Mouse (Mus musculus): Measurements from ENCODE around the gene Hnrnpa3. TPM values are rescaled to one million over a fixed set of nuclear protein-coding genes. Genes with fewer than 3 reads are reported as not detected.
A peak's percentile ranks its signal among the peaks of the same experiment; 100 is the strongest.
"Not testable (repeated sequence)": the region's sequence is repeated elsewhere in the genome, so short reads cannot be mapped to it uniquely, and the experiment has no call there.

The Hnrnpa3 gene
- 100 to 1,000 TPM; 319 to 330 TPM for total RNA-seq (2021)

DNA sequence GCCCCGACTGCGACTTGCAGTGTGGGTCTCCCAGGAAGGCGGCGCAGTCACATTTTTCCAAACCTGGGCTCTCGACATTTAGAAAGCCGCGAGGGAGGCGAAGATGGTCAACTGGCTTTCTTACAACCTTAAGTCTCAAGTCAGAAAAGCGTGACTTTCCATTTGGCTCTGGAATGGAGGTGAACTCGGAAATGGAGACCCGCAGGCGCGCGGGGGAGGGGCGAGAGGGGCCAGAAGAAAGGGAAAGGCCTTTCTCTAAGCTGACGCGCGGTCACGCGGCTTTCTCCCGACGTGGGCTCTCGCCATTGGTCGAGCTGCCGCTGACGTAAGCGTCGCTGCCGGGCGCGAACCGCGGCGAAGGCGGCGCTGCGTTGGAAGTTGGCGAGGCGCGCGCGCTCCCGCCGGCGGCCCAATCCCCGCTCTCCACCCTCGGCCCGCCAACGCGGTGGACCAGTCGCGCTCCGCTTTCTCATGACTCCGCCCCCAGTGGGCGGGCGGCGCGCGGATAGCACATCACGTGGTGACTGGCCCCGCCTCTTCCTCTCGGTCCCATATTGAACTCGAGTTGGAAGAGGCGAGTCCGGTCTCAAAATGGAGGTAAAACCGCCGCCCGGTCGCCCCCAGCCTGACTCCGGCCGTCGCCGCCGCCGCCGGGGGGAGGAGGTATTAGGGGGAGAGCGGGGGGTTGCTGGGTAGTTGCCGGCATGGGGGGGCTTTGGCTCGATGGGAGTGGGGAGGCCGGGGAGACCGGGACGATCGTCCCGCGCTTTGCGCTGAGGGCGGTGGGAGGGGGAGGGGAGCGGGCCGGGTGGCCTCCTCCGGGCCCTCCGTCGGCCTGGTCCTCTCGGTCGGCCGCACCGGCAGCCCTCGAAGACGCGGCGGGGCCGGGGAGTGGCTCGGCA is at the start of gene Hnrnpa3:
Hnrnpa3 (plus strand) TSS at position 535 of the 902 bp plus-strand sequence.
- DNase-seq, result peak; percentile 99

DNA sequence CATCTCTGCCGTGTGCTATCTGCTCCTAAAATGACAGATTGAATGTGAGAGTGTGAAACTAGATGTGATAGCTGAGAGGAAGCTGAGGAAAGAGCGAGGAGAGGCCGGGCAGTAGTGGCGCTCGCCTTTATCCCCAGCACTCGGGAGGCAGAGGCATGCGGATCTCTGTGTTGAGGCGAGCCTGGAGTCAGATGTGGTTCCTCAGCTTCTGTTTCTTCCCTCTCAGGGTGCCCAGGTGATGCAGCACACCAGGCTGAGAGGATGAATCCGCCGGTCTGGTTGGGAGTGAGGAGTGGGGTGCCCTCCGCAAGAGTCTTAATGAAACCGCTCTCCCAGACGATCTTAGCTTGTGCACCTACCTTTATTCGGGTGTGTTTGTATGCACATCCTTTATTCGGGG is 49.1 kb upstream of the Hnrnpa3 start:
- no peak for DNase-seq

DNA sequence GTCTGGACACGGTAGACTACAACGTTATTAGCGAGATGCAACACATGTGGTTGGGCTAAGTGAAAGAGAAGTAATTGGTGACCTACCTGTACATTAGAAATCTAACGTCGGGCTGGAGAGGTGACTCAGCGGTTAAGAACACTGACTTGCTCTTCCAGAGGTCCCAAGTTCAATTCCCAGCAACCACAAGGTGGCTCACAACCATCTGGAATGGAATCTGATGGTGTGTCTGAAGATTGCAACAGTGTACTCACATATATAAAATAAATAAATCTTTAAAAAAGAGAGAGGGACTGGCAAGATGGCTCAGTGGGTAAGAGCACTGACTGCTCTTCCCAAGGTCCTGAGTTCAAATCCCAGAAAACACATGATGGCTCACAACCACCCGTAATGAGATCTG is 48.5 kb upstream of the Hnrnpa3 start:
- DNase-seq, result not testable (repeated sequence)

DNA sequence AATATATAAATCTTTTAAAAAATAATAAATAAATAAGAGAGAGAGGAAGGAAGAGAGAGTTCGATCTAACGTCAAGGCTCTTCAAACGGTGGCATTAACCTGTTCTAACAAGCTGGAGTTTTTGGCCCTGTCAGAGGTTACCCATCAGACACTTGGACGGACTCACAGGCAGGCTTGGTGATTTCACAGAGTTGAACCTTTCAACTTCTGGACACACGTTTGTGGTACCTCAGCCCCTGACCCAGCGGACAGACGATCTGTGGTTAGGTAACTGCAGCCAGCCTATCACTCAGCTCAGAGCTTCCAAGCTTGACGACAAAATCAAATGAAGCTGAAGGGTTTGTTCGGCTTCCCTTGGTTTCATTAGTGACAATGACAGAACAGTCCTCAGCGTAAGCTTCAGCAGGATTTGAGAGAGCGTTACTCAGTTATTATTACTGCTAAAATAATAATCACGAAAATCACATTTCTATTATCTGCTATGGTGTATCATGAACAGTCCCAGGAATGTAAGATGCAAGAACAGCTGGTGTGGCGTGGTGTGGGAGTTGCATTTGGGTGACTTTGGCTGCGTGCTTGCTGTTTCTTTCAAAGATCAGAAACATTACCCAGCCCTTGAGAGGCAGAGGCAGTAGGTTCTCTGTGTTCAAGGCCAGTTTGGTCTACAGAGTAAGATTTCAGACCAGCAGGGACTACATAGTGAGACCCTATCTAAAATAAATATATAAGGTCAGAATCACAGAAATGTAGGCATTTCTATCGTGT is 47.8 kb upstream of the Hnrnpa3 start:
- DNase-seq, result no peak

DNA sequence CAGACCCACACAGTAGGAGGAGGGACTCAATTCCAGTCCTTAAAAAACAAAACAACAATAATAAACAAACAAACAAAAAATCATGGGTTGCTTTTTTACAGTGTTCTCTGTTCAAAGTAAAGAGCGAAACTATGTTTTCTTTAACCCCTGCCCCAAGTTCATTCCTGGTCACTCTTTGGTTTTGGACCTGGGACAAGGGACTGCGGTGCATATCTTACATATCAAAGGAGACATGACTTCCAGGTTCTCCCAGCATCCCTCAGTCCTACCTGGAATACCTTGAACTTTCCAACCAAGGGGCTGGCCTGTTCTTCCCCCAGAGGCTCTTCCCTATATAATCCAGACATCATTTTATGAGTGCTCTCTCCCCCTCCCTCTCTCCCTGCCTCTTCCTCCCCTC is 47.1 kb upstream of the Hnrnpa3 start:
- DNase-seq, result no peak

DNA sequence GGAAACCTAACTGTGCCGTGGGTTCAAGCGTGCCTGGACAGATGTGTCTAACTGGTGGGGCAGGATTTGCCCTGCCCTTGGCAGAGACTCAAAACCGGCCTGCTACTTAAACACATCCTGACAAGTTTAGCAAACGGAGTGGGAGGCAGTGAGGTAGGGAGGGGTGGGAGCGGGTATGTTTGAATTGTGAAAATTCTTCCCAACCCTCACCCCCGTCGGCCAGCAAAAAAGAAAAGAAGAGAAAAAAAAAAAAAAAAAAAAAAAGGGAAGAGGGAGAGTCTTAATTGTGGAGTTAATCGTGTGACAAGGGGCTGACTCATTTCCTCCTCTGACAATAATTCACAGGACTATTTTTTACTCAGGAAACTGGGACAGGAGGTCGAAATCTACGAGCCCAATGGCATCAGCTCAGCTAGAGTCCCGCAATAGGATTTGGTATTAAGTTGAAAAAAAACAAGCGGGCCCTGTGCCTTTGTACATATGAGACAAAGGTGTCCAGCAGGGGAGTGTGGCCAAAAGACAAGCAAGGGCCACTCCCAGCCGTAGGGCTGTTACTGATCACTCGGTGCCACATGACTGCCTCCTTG is 46.0 kb upstream of the Hnrnpa3 start:
- DNase-seq, result no peak

DNA sequence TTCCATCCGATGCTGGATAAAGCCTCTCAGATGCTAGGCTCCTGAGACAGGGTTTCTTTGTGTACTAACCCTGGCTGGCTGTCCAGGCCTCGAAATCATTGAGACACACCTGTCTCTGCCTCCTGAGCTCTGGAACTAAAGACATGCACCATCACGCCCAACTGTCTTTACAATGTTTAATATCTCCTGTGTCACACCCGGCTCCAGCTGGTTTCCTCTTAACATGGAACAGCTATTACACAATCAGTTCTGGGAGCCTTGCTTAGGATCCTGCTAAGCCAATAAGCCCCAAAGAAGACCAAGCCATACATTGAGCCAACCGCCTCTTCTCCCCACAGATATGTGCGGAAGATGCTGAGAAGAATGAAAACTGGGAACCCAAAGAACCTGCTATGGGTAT is 44.5 kb upstream of the Hnrnpa3 start:
- no peak for DNase-seq

DNA sequence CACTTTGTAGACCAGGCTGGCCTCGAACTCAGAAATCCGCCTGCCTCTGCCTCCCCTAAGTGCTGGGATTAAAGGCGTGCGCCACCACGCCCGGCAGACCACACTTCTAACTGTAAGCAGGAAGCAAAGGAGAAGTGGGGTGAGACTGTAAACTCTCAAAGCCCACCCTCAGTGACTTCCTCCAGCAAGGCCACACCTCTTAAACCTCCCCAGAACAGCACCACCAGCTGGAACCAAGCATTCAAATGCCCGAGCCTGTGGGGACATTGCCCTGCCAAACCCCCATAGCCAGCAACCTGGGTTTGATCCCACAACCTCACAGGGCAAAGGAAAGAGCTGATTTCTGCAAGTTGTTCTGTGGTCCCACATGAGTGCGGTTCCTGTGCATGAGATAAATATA is 42.1 kb upstream of the Hnrnpa3 start:
- no peak for DNase-seq

DNA sequence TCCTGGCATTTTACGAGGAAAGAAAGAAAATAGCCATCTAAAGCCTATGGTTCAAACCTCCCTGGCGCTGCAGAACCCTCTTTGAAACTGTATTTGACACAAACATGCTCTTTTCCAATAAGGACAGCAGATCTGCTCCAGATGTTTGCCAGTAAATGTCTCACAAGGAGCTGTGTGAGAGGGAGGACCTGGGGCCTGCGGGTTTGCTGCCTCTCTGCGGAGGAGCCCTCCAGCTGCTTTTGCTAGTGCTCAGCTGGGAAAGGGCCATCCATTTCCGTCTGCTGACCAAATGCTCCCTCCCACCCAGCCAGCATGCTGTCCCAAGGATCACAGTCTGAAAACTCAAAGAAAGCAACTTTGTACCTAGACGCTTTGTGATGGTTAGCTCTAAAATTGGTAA is 40.3 kb upstream of the Hnrnpa3 start:
- no peak for DNase-seq

DNA sequence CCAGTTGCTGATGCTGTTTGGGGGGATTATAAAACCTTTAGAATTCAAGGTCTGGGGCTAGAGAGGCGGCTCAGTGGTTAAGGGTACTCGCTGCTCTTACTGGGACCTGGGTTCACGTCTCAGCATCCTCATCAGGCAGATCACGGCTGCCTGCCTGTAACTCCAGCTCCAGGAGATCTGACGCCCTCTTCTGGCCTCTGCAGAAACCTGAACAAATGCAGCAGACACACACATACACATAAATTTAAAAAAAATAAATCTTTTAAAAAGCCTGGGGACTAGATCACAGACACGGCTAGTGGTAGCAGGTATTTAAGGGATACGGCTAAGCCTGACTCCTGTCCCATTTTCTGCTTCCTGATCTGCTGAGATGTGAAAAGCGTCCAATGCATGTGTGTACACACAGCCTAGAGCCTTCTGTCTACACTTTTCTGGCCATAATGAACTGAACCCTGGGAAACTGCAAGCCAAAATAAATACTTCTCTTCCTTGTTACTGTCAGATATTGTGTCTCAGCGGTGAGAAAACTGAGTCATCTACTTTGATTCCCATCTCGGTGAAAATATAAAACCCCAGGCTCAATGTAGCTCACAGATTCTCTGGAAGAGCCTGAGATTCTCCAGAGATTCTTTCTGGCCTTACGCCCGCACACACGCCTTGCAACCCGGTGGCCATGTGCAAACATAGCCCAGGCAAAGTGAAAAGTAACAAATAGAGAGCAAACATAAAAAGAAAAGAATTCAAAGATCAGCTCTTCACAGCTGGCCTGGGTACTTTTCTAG is 37.0 kb upstream of the Hnrnpa3 start:
- DNase-seq, result no peak

DNA sequence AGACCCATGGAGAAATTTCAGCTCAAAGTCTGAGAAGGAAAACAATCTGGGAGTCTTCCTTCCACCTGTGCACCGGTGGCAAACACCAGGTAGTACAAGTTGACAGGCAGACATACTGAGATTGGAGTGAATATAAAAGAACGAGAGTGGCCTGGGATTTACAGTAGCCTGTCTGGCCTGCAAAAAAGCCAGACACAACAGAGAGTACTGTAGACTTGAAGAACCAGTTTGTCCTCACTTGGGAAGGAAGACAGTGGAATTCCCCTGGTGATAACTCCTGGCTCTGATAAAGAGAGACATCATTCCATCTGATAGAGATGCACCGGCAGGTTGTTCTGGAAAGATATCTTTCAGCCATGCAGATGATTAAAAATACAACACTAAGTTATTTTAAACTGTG is 34.0 kb upstream of the Hnrnpa3 start:
- DNase-seq, result no peak

DNA sequence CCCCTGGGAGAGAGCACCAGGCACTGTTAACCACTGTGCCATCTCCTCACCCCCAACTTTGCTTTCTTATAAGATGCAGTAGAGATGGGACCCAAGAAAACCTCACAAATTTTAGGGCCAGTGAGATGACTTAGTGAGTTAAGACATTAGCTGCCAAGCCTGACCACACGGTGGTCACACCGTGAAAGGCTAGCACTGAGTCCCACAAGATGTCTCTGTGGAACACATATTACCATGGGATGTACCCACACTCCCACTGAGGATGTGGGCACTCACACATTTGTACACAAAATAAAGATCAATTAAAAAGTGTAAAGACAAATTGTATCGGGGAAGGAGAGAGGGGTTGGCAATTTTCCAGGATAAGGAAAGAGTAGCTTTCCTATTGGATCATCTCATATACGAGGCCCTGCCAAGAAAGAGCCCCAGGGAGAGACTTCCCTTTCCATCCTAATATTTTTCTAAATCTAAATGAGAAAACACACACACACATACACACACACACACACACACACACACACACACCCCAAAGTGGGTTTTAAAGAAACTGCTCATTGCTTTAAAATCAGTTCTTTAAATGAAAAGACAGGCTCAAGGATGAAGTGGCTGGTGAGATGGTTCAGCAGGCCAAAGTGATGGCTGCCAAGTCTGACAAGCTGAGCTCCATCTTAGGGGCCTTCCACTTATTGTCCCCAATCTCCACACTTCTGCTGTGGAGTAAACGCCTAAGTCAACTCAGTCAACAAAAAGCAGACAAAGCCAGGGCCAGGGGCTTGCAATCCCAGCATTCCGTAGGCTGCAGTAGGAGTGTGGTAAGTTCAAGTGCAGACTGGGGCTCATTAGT is 32.2 kb upstream of the Hnrnpa3 start:
- no peak for DNase-seq

DNA sequence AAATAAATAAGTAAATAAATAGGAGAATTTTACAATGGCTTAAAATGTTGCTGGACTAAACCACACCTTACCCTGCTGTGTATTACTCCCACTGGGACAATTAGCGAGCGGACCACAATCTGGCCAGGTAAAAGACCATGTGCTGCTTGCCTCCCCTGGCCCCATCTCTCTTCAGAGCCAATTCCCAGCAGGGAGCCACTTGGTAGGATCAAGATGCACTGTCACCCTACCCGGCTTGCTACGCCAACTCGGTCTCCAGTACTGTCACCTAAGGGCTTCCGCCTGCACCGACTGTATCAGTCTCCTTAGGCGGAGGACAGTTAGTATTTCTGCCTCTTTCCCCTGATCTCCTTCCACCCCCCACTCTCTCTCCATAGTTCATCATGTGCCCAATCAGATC is 30.6 kb upstream of the Hnrnpa3 start:
- no peak for DNase-seq

DNA sequence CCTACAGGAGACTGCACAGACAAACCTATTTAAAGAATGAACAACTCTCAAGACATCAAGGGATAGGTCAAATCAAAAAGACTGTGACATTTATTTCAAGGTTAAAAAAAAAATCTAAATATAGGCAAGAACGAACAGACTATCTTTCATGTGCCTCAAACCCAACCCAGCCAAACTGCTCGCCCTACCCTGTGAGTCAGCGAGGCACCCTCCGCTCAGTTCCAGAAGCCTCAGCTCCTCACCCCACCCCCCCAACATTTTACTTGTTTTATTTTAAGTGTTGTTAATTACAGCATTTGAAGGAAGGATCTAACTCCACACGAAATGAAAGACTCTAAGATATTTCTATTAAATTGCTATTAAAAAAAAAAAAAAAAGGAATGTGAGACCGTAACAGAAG is 27.6 kb upstream of the Hnrnpa3 start:
- DNase-seq, result no peak

DNA sequence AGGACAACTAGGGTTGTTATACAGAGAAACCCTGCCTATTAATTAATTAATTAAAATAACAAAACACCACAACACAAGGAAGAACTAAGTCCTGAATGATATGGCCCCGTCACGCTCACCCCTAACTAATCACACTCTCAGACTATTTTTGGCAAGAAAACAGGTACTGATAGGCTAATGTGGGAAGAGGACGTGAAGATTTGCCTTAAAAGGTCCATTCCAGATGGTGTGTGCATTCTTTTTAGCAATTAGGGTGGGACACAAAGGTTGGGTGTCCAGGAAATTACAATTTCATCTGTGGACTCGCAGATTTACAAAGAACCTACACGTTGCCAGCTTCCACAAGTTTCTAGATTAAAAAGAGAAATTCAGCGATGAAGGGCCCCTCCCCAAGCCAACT is 27.0 kb upstream of the Hnrnpa3 start:
- no peak for DNase-seq

DNA sequence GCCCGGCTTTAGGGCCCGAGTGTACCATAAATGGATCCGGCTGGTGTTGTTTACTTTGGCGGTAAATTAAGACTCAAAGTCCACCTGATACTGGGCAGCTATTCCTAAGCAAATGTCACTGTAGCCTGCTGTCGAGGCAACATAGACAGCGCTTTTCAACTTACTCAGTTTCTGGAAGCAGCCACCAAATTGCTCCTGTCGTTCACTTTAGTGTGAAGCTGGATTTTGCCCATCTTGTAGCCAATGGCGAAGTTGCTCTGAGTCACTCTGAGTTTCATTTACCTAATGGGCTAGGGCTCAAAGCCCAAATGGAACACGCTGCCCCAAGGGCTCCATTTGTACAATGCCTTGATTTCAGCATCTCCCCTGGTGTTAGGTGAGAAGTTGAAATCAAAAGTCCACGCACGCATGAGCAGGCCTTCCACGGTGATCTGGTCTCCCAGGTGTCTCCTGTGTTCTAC is 26.3 kb upstream of the Hnrnpa3 start:
- no peak for DNase-seq

DNA sequence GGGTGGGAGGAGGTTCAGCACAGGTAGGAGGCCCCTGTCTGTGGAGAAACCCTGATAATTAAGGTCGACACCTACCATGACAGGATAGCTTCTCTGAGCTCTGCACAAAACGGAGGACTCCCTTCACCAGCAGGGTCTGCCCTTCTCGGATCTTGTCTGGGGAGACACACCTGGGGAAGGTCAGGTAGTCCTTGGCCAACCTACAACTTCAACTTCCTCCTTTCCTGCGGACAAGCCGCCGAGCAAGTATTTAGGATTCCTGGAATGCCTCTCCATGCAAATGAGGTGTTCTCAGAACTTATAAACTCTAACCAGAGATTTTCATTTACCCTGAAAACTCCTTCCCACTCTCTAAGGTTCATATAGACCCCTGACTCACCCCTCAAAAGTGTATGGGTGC is 25.7 kb upstream of the Hnrnpa3 start:
- DNase-seq, result no peak

DNA sequence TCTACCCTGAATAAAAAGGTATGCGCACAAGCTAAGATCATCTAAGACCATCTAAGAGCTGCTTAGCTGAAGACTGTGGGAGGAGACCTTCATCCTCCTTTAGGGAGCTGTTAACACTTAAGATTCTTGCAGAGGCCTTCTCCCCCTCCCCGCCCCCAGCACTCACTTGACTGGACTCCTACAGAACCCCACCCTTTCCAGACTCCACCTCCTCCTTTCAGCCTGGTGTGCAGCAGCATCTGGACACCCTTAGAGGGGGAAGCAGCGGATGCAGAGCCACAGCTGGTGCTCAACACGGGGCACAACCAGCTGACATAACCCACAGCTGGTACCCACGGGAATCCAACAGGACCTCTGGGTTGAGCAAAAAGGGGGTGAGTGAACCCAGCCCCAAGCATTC is 25.3 kb upstream of the Hnrnpa3 start:
- DNase-seq, result no peak

DNA sequence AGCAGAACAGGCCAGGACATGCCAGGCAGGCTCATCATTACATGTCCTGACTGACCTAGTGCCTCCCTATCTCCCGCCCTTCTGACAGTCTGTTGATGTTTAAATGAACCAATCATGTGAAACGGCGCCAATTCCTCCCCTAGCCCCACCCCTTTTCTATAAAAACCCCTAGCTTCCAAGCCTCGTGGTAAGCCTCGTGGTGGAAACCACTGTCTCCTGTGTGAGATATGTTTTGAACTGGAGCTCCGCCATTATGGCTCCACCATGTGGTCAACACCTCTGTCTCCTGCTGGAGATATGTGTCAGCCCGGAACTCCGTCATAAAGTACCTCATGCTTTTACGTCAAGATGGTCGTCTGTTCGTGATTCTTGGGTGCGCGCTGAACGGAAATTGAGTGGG is 24.6 kb upstream of the Hnrnpa3 start:
- DNase-seq, result not testable (repeated sequence)

DNA sequence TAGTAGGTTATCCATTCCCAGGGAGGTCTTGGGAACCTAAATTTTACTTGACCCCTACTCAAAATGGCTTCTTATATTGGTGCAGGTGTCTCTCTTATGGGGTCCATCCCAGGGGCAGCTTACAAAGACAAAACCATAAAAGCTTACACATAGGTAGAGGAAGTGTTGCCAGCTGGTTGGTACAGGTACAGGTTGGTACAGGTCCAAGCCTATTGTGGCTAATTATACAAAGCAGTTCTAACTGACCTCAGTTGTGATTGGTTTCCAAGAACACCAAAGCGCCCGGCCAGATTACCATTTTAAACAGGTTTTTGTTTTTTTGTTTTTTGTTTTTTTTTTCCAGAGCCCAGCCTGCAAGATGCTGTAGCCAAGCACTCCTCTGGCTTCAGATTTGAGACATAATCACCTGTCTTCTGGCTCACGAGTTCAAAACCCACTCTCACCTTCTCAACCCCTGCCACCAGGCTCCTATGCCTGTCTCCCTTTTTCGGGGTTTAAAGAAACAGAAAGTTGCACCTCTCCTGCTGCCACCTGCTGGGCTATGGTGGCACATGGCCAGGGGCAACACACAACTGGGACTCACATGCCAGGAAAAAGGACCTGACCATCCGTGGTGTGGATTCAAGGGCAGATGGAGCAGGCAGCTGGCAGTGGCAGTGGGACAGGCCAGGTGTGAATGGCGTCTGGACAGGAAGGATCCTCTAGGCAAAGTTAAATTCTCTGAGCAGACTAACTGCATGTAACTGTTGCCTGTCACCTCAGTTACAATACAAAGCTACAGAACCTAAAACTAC is 22.6 kb upstream of the Hnrnpa3 start:
- no peak for DNase-seq

DNA sequence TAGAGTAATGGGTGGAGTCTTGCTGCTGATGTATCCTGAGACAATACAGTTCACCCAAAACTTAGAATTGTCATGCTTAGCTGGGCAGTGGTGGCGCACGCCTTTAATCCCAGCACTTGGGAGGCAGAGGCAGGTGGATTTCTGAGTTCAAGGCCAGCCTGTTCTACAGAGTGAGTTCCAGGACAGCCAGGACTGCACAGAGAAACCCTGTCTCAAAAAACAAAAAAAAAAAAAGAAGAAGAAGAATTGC is 22.1 kb upstream of the Hnrnpa3 start:
- DNase-seq, result not testable (repeated sequence)
